Mouse (Mus musculus) layer of hippocampus, adult 2 months (tissue): ENCODE data around the gene Gna11. TPM values are rescaled to one million over a fixed set of nuclear protein-coding genes. Genes with fewer than 3 reads are reported as not detected.

ENCODE experiments used
- DNase-seq, 2 experiments: peaks; one replicate each; pipeline ENCODE4 v3.0.0; 2022; ENCODE audit warnings: low spot score in 2 of 2
- H3K27ac ChIP-seq: fragments of 200-600 bp; 2 replicates; pipeline ENCODE4 v1.8.1; 2022
- H3K4me3 ChIP-seq: fragments of 200-600 bp; 2 replicates; pipeline ENCODE4 v1.8.1; 2022; ENCODE audit warnings: mild to moderate bottlenecking
- CTCF ChIP-seq: fragments of 200-600 bp; conservative IDR thresholded peaks from 2 replicates; pipeline ENCODE4 v1.8.1; 2022; ENCODE audit warnings: antibody characterized with exemption, mild to moderate bottlenecking, moderate library complexity
- microRNA-seq, 2 experiments: library from miRNA; unstranded; fragments of <30 nt; microRNA quantifications; one replicate each; pipeline ENCODE4 v1.2.0; 2021
- total RNA-seq, 2 experiments: library from RNA; stranded (reverse); gene quantifications; 2 replicates each; pipeline ENCODE4 v1.2.3; 2021

The Gna11 gene
- total RNA-seq, 2 experiments from 2014 or later, result 118 to 123 TPM

GRCm38 (mm10) chr10:81481605-81482532 lies 63.1 kb downstream of the Gna11 start:
- Histone ChIP-seq H3K27ac (peak overlapping the region; percentile 99), H3K4me3 (peak overlapping the region; percentile 77)
- TF ChIP-seq CTCF, result no peak
- peak in 1 of 2 experiments; percentile 44 for DNase-seq

Small RNA genes lying within 50 kb of the gene (microRNA-seq; reads per million reads assigned to microRNA genes)
- 0 reads per million in 2 experiments for gene Gm25595

Other genes with a start within 250 kb of the Gna11 start
- 10 to 100 TPM; 27.6 to 30.7 TPM for gene Cactin, start 224.1 kb downstream of the Gna11 start, total RNA-seq
- 1 to 10 TPM; 1.3 to 1.4 TPM for gene Tbxa2r, start 216.5 kb downstream of the Gna11 start, total RNA-seq
- 1 to 10 TPM; 1.7 to 1.8 TPM for gene Gipc3, start 201.9 kb downstream of the Gna11 start, total RNA-seq
- 10 to 100 TPM; 27.5 to 30.8 TPM for gene Hmg20b, start 194.7 kb downstream of the Gna11 start, total RNA-seq
- 10 to 100 TPM; 42.8 to 45.9 TPM for gene Mfsd12, start 187.7 kb downstream of the Gna11 start, total RNA-seq
- 1 to 10 TPM; 1.6 to 2.4 TPM for gene 4930404N11Rik, start 179.4 kb downstream of the Gna11 start, total RNA-seq
- gene Fzr1, start 166.7 kb downstream of the Gna11 start, total RNA-seq, result 10 to 100 TPM; 70.1 to 72.0 TPM
- 10 to 100 TPM; 75.9 to 79.7 TPM for gene Dohh, start 160.8 kb downstream of the Gna11 start, total RNA-seq
- gene Gm48551, start 160.7 kb downstream of the Gna11 start, total RNA-seq, result 1 to 10 TPM; 4.4 to 6.1 TPM
- gene Gm48552, start 156.2 kb downstream of the Gna11 start, total RNA-seq, result 1 to 10 TPM; 5.5 to 8.1 TPM
- gene Smim24, start 152.1 kb downstream of the Gna11 start, total RNA-seq, result 1 to 10 TPM; 1.9 to 2.1 TPM
- gene Nfic, start 89.6 kb downstream of the Gna11 start, total RNA-seq, result 10 to 100 TPM; 60.0 to 60.1 TPM
- gene Celf5, start 62.5 kb downstream of the Gna11 start, total RNA-seq, result 100 to 1,000 TPM; 286 to 287 TPM
- 10 to 100 TPM; 83.1 to 93.5 TPM for gene Ncln, start 48.8 kb downstream of the Gna11 start, total RNA-seq
- gene S1pr4, start 45.1 kb downstream of the Gna11 start, total RNA-seq, result under 1 TPM; 0.39 to 0.95 TPM
- 1 to 10 TPM; 1.9 to 2.5 TPM for gene Gna15, start 21.0 kb downstream of the Gna11 start, total RNA-seq
- 100 to 1,000 TPM; 702 to 736 TPM for gene Aes, start 14.3 kb upstream of the Gna11 start, total RNA-seq
- gene Tle2, start 29.4 kb upstream of the Gna11 start, total RNA-seq, result 10 to 100 TPM; 34.0 to 46.8 TPM
- 1 to 10 TPM; 4.1 to 5.0 TPM for gene Tle6, start 55.9 kb upstream of the Gna11 start, total RNA-seq
- gene BC025920, start 61.1 kb upstream of the Gna11 start, total RNA-seq, result 1 to 10 TPM; 4.2 to 5.0 TPM
- gene Sirt6, start 82.6 kb upstream of the Gna11 start, total RNA-seq, result 10 to 100 TPM; 29.7 to 31.4 TPM
- gene Ankrd24, start 83.3 kb upstream of the Gna11 start, total RNA-seq, result 10 to 100 TPM; 33.6 to 38.6 TPM
- gene Gm10778, start 103.9 kb upstream of the Gna11 start, total RNA-seq, result 1 to 10 TPM; 3.6 to 5.0 TPM
- gene Zfp433, start 159.6 kb upstream of the Gna11 start, total RNA-seq, result 10 to 100 TPM in 1 of 2 experiments, 1 to 10 TPM in 1; 9.0 to 12.3 TPM
- 1 to 10 TPM; 8.2 to 8.4 TPM for gene Gm3055, start 226.0 kb upstream of the Gna11 start, total RNA-seq